Mouse (Mus musculus): ENCODE data around the gene Rdh19.

DNA sequence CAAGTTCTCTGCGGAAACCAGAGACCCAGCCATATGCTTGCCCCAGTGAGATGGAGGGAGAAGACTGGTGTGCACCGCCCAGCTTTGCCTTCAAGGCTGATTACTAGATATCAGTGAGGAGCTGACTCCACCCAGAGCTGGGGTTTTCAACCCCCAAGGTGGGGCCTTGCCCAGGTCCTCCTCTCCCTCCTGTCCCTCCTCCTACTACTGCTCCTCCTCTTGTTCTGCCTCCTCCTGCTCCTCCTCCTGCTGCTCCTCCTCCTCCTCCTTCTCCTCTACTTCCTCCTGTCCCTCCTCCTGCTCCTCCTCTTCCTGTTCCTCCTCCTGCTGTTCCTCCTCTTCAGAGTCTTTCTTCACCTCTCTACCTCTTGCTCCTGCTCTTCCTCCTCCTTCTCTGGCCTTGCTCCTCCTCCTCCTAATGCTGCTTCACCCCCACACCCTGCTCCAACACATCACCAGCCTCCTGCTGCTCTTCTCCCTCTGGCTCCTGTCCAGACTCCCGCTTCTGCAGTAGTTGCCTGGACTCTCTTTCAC is 29.5 kb downstream of the Rdh19 start:
- TF ChIP-seq CTCF (IDR thresholded peaks at IDR 0.05; ENCODE audit: borderline replicate concordance, insufficient read depth, low read depth, low read length) (no peak), POLR2A (IDR thresholded peaks at IDR 0.05; ENCODE audit: borderline replicate concordance, insufficient read depth, low read length) (no peak)

All from cerebellum, adult 2 months (tissue).